Mouse (Mus musculus): ENCODE results near the gene Gas2l3.

DNA sequence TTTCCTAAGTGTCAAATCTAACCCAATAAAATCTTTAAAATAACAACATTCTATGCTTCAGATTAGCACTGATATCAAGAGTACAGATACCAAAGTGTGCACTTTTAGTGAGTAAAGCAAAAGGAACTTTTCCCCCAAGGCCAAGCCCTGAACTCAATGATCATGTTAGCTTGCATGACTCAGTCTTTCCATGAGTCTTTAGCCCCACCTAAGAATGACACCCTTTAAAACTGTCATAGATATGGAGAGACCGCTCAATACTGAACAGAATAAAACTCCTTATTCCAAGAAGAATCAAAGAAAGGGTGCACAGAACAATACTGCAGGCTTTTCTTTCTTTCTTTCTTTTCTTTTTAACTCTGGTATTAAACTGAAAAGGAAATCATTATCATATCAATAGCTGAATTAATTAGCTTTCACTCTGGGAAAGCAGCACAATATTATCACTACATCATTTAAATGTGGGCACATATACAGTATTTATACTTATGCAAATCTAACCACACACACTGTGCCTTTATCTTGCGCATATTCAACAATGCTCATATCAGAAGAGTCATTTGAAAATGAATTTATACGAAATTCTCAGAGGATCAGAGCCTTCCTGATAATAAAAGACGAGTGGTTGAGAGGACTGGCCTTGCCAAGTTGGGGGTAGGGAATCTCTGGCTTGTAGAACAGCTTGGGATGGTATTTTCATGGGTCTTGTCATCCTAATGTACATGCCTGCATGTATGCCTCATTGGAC is 43.4 kb upstream of the Gas2l3 start:
- TF ChIP-seq CTCF (IDR thresholded peaks at IDR 0.05; ENCODE audit: insufficient read depth, low read depth, low read length) (no peak), POLR2A (IDR thresholded peaks at IDR 0.05; ENCODE audit: insufficient read depth, low read depth, low read length) (no peak)

Data from olfactory bulb, adult 2 months (tissue).